Mouse (Mus musculus) thymus, postnatal 4 days (tissue): ENCODE measurements around the gene Gm13278.
A peak's percentile ranks its signal among the peaks of the same experiment; 100 is the strongest.
"Not testable (repeated sequence)": the region's sequence is repeated elsewhere in the genome, so short reads cannot be mapped to it uniquely, and the experiment has no call there.

ENCODE experiments used
- DNase-seq: peaks from one replicate; pipeline ENCODE4 v3.0.0; 2021

The Gm13278 gene

GRCm38 (mm10) chr4:88793936-88794675 lies 2.8 kb downstream of the Gm13278 start, which contains the start of gene Gm13275:
Gm13275 (plus strand) TSS chr4:88794487.
- DNase-seq = peak; percentile 73

- not testable (repeated sequence) for DNase-seq
Observed at GRCm38 (mm10) chr4:88797097-88797496, 5.7 kb downstream of the Gm13278 start, which contains the start of gene Gm13279. Gm13279 (plus strand) TSS chr4:88797397.

GRCm38 (mm10) chr4:88799365-88799764 lies 8.0 kb downstream of the Gm13278 start, which contains the start of gene Gm13285:
Gm13285 (plus strand) TSS chr4:88799665.
- DNase-seq = not testable (repeated sequence)

- not testable (repeated sequence) for DNase-seq
Observed at GRCm38 (mm10) chr4:88802954-88803353, 11.6 kb downstream of the Gm13278 start, which contains the start of gene Gm13287. Gm13287 (plus strand) TSS chr4:88803254.

- not testable (repeated sequence) for DNase-seq
Observed at GRCm38 (mm10) chr4:88805231-88805630, 13.9 kb downstream of the Gm13278 start, which contains the start of gene Gm13288. Gm13288 (plus strand) TSS chr4:88805531.

- not testable (repeated sequence) for DNase-seq
Observed at GRCm38 (mm10) chr4:88805761-88806160, 14.4 kb downstream of the Gm13278 start.

- no peak for DNase-seq
Observed at GRCm38 (mm10) chr4:88815928-88816327, 24.6 kb downstream of the Gm13278 start, which contains the start of gene Ifna7. Ifna7 (plus strand) TSS chr4:88816228.

- DNase-seq = no peak
Observed at GRCm38 (mm10) chr4:88819659-88820058, 28.3 kb downstream of the Gm13278 start, which contains the start of gene Ifna11. Ifna11 (plus strand) TSS chr4:88819959.

GRCm38 (mm10) chr4:88822995-88823394 lies 31.6 kb downstream of the Gm13278 start:
- peak; percentile 49 for DNase-seq

GRCm38 (mm10) chr4:88827116-88827515 lies 35.8 kb downstream of the Gm13278 start, which contains the start of gene Ifna6:
Ifna6 (plus strand) TSS chr4:88827416.
- DNase-seq = not testable (repeated sequence)

GRCm38 (mm10) chr4:88830523-88830922 lies 39.2 kb downstream of the Gm13278 start:
- DNase-seq = peak; percentile 66

GRCm38 (mm10) chr4:88835225-88835624 lies 43.9 kb downstream of the Gm13278 start, which contains the start of gene Ifna5:
Ifna5 (plus strand) TSS chr4:88835525.
- DNase-seq = not testable (repeated sequence)

GRCm38 (mm10) chr4:88838828-88839227 lies 47.5 kb downstream of the Gm13278 start:
- DNase-seq = peak; percentile 40

GRCm38 (mm10) chr4:88840058-88840457 lies 48.7 kb downstream of the Gm13278 start:
- no peak for DNase-seq

GRCm38 (mm10) chr4:88841438-88841911 lies 50.1 kb downstream of the Gm13278 start, which contains the start of gene Ifna4:
Ifna4 (plus strand) TSS chr4:88841861.
- no peak for DNase-seq
